Mouse (Mus musculus): ENCODE data around the gene Pcsk1n.

Pcsk1n gene

GRCm38 (mm10) chrX:7947108-7947899, 27.7 kb downstream of the Pcsk1n start, which contains the start of gene Hdac6:
TSS of gene Hdac6 (minus strand) at chrX:7947889.
- WGBS: 2% methylated on average over 34 of the region's 37 CpGs

- WGBS: 7% methylated on average over 38 of the region's 38 CpGs
These were observed 28.4 kb downstream of the Pcsk1n start for GRCm38 (mm10) chrX:7947900-7948492.

- 95% methylated on average over 7 of the region's 7 CpGs for WGBS
These were observed 30.5 kb downstream of the Pcsk1n start for GRCm38 (mm10) chrX:7950091-7950490.

GRCm38 (mm10) chrX:7958868-7959267, 39.2 kb downstream of the Pcsk1n start:
- 93% methylated on average over 9 of the region's 9 CpGs for WGBS

GRCm38 (mm10) chrX:7963829-7964626, 44.4 kb downstream of the Pcsk1n start:
- WGBS: 71% methylated on average over 7 of the region's 7 CpGs

GRCm38 (mm10) chrX:7966161-7966560, 46.5 kb downstream of the Pcsk1n start:
- WGBS: 82% methylated on average over 4 of the region's 4 CpGs

GRCm38 (mm10) chrX:7967596-7968201, 48.1 kb downstream of the Pcsk1n start:
- WGBS: 94% methylated on average over 6 of the region's 9 CpGs

GRCm38 (mm10) chrX:7968226-7968625, 48.6 kb downstream of the Pcsk1n start:
- WGBS: 93% methylated on average over 8 of the region's 8 CpGs

GRCm38 (mm10) chrX:7968899-7969298, 49.3 kb downstream of the Pcsk1n start:
- WGBS: 91% methylated on average over 3 of the region's 3 CpGs

GRCm38 (mm10) chrX:7971292-7971691, 51.7 kb downstream of the Pcsk1n start:
- 60% methylated on average over 2 of the region's 4 CpGs for WGBS
